Comparison of ENCODE assay signal across 8 mouse cellular contexts in the genomic region with DNA sequence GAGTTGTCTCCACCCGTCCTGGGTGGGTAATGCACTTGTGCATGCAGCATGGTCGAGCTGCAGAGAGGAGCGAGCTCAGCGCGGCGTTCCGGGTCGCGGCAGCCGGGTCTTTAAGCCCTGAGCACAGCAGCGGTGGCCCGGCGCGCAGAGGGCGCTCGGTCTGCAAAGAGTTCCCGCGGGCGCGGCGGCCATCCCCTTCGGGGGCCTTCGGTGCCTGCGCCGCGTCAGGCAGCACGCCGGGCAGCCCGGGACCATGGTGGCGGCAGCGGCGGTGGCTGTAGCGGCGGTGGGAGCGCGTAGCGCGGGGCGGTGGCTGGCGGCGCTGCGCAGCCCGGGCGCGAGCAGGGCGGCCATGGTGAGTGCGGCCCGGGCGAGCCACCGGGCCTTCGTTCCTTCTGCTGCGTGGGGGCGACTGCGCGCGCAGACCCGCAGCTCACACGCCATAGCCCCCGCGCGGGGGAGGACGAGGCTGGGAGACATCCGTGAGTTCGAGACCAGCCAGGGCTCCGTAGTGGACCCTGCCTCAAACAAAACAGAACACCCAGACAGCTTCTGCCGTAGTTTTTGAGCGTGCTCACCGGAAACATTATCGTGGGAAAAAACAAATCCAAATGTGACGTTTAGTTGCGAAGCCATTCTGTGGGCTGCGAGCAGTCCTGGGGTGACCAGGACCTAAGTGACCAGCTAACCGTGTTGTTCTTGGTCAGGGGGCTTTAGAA. TPM values are rescaled to one million over a fixed set of nuclear protein-coding genes. Genes with fewer than 3 reads are reported as not detected.
DNase-seq lines count a peak whose midpoint lies in the region; ATAC-seq lines count a peak whose summit lies in the region.

A gene (plus strand): TSS at position 249 of the 719 bp plus-strand sequence.

- H3K9ac ChIP-seq in forebrain, embryonic 14.5 days (ENCODE audit: low read length), result peak within 1 kb of the TSS; percentile 68
- H3K9ac ChIP-seq in liver, embryonic 15.5 days, result peak within 1 kb of the TSS; percentile 79
- peak within 1 kb of the TSS; percentile 81 for H3K9ac ChIP-seq in neural tube, embryonic 11.5 days (ENCODE audit: low read length)
- H3K9ac ChIP-seq in stomach, embryonic 16.5 days (ENCODE audit: low read length), result peak within 1 kb of the TSS; percentile 88

- peak within 1 kb of the TSS; percentile 53 for H3K4me3 ChIP-seq in forebrain, embryonic 14.5 days (ENCODE audit: low read depth, low read length)
- H3K4me3 ChIP-seq in liver, embryonic 15.5 days (replicated peaks), result peak within 1 kb of the TSS; percentile 74
- peak within 1 kb of the TSS; percentile 51 for H3K4me3 ChIP-seq in neural tube, embryonic 11.5 days (ENCODE audit: low read depth, low read length)
- peak within 1 kb of the TSS; percentile 68 for H3K4me3 ChIP-seq in stomach, embryonic 16.5 days (replicated peaks; ENCODE audit: low read length)

- H3K9me3 ChIP-seq in forebrain, embryonic 14.5 days (replicated peaks; ENCODE audit: control insufficient read depth, low read length), result no peaks in the 10 kb centered on the region
- H3K9me3 ChIP-seq in liver, embryonic 15.5 days (replicated peaks), result no peaks in the 10 kb centered on the region
- H3K9me3 ChIP-seq in neural tube, embryonic 11.5 days (ENCODE audit: control insufficient read depth, low read length), result no peaks in the 10 kb centered on the region
- H3K9me3 ChIP-seq in stomach, embryonic 16.5 days (replicated peaks; ENCODE audit: control insufficient read depth, low read length), result no peaks in the 10 kb centered on the region

- H3K27me3 ChIP-seq in forebrain, embryonic 14.5 days (replicated peaks; ENCODE audit: control insufficient read depth, insufficient read depth, low read length), result no peaks in the 10 kb centered on the region
- H3K27me3 ChIP-seq in liver, embryonic 15.5 days, result no peaks in the 10 kb centered on the region
- no peaks in the 10 kb centered on the region for H3K27me3 ChIP-seq in neural tube, embryonic 11.5 days (ENCODE audit: control insufficient read depth, insufficient read depth, low read length)
- no peaks in the 10 kb centered on the region for H3K27me3 ChIP-seq in stomach, embryonic 16.5 days (ENCODE audit: control insufficient read depth, insufficient read depth, low read length)

- WGBS in forebrain, embryonic 14.5 days, result under 1% methylated on average over 67 of the region's 73 CpGs
- under 1% methylated on average over 61 of the region's 73 CpGs for WGBS in liver, embryonic 15.5 days (ENCODE audit: insufficient replicate concordance)
- WGBS in neural tube, embryonic 11.5 days, result 1% methylated on average over 73 of the region's 73 CpGs
- under 1% methylated on average over 72 of the region's 73 CpGs for WGBS in stomach, embryonic 16.5 days

- H3K4me2 ChIP-seq in forebrain, embryonic 14.5 days (ENCODE audit: low read length), result peak within 1 kb of the TSS; percentile 62
- H3K4me2 ChIP-seq in liver, embryonic 15.5 days, result peak within 1 kb of the TSS; percentile 96
- H3K4me2 ChIP-seq in neural tube, embryonic 11.5 days (ENCODE audit: low read depth), result peak within 1 kb of the TSS; percentile 60
- H3K4me2 ChIP-seq in stomach, embryonic 16.5 days (ENCODE audit: low read depth, low read length), result peak within 1 kb of the TSS; percentile 71

- ATAC-seq in forebrain, embryonic 14.5 days, result peak; percentile 93
- ATAC-seq in liver, embryonic 15.5 days (ENCODE audit: insufficient read depth), result peak; percentile 88
- ATAC-seq in neural tube, embryonic 11.5 days (ENCODE audit: insufficient read depth, low FRiP score, low TSS enrichment), result peak; percentile 69
- peak; percentile 92 for ATAC-seq in stomach, embryonic 16.5 days (ENCODE audit: insufficient read depth, low FRiP score)

- peaks cover 37% of the 10 kb centered on the region for H3K36me3 ChIP-seq in forebrain, embryonic 14.5 days (ENCODE audit: control insufficient read depth, insufficient read depth, low read length)
- H3K36me3 ChIP-seq in liver, embryonic 15.5 days (replicated peaks), result 0 out of 2 replicates have a peak, but pooled peaks cover 3% of the 10 kb centered on the region
- H3K36me3 ChIP-seq in neural tube, embryonic 11.5 days (ENCODE audit: control insufficient read depth, insufficient read depth, low read length), result no peaks in the 10 kb centered on the region
- no peaks in the 10 kb centered on the region for H3K36me3 ChIP-seq in stomach, embryonic 16.5 days (ENCODE audit: control insufficient read depth, insufficient read depth, low read length)

- intact Hi-C loops in heart, postnatal 10 days (cut with DNase I), result loop anchor here (5.0 to 10.0 kb wide), 2 partner anchors 35 to 238 kb away; a partner anchor contains a TSS

- H3K27ac ChIP-seq in forebrain, embryonic 14.5 days (ENCODE audit: low read depth, low read length), result peak within 1 kb of the TSS; percentile 95
- H3K27ac ChIP-seq in liver, embryonic 15.5 days (replicated peaks), result peak within 1 kb of the TSS; percentile 98
- peak within 1 kb of the TSS; percentile 94 for H3K27ac ChIP-seq in neural tube, embryonic 11.5 days (ENCODE audit: low read depth, low read length)
- H3K27ac ChIP-seq in stomach, embryonic 16.5 days (ENCODE audit: low read length), result peak within 1 kb of the TSS; percentile 99

- peak; percentile 71 for DNase-seq in ES-CJ7 (ENCODE audit: low read depth, low spot score)
- DNase-seq in cerebellum, adult 11 months, result peak; percentile 76
- DNase-seq in forebrain, embryonic 14.5 days (ENCODE audit: low spot score), result peak; percentile 87
- peak; percentile 92 for DNase-seq in heart, postnatal 10 days
- peak; percentile 90 to 93 for DNase-seq in kidney, postnatal 4 days
- DNase-seq in neural tube, embryonic 11.5 days (ENCODE audit: low spot score), result peak; percentile 89

- peaks cover 4% of the 10 kb centered on the region; the same call in 1 of the 2 replicates for H3K4me1 ChIP-seq in forebrain, embryonic 14.5 days (ENCODE audit: control insufficient read depth, insufficient read depth, low read length)
- peaks cover 13% of the 10 kb centered on the region for H3K4me1 ChIP-seq in liver, embryonic 15.5 days (replicated peaks)
- H3K4me1 ChIP-seq in neural tube, embryonic 11.5 days (ENCODE audit: control insufficient read depth, insufficient read depth, low read length), result no peaks in the 10 kb centered on the region
- no peaks in the 10 kb centered on the region for H3K4me1 ChIP-seq in stomach, embryonic 16.5 days (ENCODE audit: control insufficient read depth, insufficient read depth, low read length)

RNA-seq across cellular contexts. Expression of the gene that starts here (rescaled TPM):
- polyA plus RNA-seq in forebrain, embryonic 14.5 days (2014; fragmentation: Nextera tagmentation; extraction: Ambion mirVana), result 16.5 and 19.7 TPM in 2 replicates
- 10 to 100 TPM; 40.4 to 43.0 TPM for total RNA-seq in heart, postnatal 10 days (2021)
- polyA plus RNA-seq in liver, embryonic 15.5 days (2015; fragmentation: Nextera tagmentation; extraction: Ambion mirVana), result 32.0 and 32.4 TPM in 2 replicates
- 25.6 and 28.6 TPM in 2 replicates for polyA plus RNA-seq in neural tube, embryonic 11.5 days (2014; fragmentation: Nextera tagmentation; extraction: Ambion mirVana)
- polyA plus RNA-seq in stomach, embryonic 16.5 days (2015; fragmentation: Nextera tagmentation; extraction: Ambion mirVana), result 68.8 and 72.1 TPM in 2 replicates

Comparison
In these comparisons a context has a peak if more than half of its experiments do, and no peak if none do; other contexts are left out.
1. Peak in every context shown above with its lines: DNase-seq, ATAC-seq, H3K4me3 ChIP-seq and H3K27ac ChIP-seq.